Mouse (Mus musculus) bone marrow, adult 2 months (tissue): ENCODE measurements around the gene Gramd1b. TPM values are rescaled to one million over a fixed set of nuclear protein-coding genes. Genes with fewer than 3 reads are reported as not detected.

Experiments used
- H3K27ac ChIP-seq: fragments of 200-500 bp; 2 replicates; pipeline ENCODE4 v1.5.1; 2012; ENCODE audit warnings: low read depth, mild to moderate bottlenecking, control low read depth, inconsistent platforms, low read length; ENCODE audit not compliant: control insufficient read depth, poor library complexity, insufficient read depth
- H3K4me1 ChIP-seq: fragments of 200-500 bp; 2 replicates; pipeline ENCODE4 v1.6.1; 2011; ENCODE audit warnings: low read length; ENCODE audit not compliant: control insufficient read depth, insufficient read depth
- H3K4me3 ChIP-seq: fragments of 200-500 bp; replicated peaks from 2 replicates; pipeline ENCODE3; 2011; ENCODE audit warnings: mild to moderate bottlenecking, low read depth, low read length, control low read depth; ENCODE audit not compliant: control insufficient read depth
- CTCF ChIP-seq: fragments of 200-500 bp; IDR thresholded peaks from 2 replicates; pipeline ENCODE4 v1.5.1; 2011; ENCODE audit warnings: low read length, control low read depth; ENCODE audit not compliant: control insufficient read depth, insufficient read depth
- POLR2A ChIP-seq: fragments of 200-500 bp; IDR thresholded peaks from 2 replicates; pipeline ENCODE4 v1.6.1; 2011; ENCODE audit warnings: low read depth, mild to moderate bottlenecking, control low read depth, low read length, borderline replicate concordance; ENCODE audit not compliant: control insufficient read depth
- WGBS: fragments of 180-500 bp; shearing (Covaris S2); methylation state at CpG from one replicate; pipeline ENCODE4 v1.1.7; 2018; 5-methylcytosine and 5-hydroxymethylcytosine counted together
- polyA plus RNA-seq: library from polyadenylated mRNA; stranded (reverse); fragments of >200 nt; gene quantifications from 2 replicates; pipeline ENCODE4 v1.2.4, GENCODE M21; 2011; ENCODE audit warnings: low replicate concordance; ENCODE audit not compliant: missing spikeins, insufficient read depth, insufficient read length

Gramd1b gene
- polyA plus RNA-seq, 1 experiment, result 15.8 TPM

GRCm38 (mm10) chr9:40412931-40413330 lies 118.3 kb downstream of the Gramd1b start:
- no peak overlapping the region for H3K4me3 ChIP-seq
- no peak for TF ChIP-seq CTCF
- no peak for TF ChIP-seq POLR2A
- no peaks in the 10 kb centered on the region for H3K4me1 ChIP-seq
- 91% methylated on average over 14 of the region's 14 CpGs for WGBS
- H3K27ac ChIP-seq, result no peak overlapping the region

GRCm38 (mm10) chr9:40412246-40412645 lies 118.9 kb downstream of the Gramd1b start:
- no peak for TF ChIP-seq POLR2A
- TF ChIP-seq CTCF, result no peak
- Histone ChIP-seq H3K4me1 (no peaks in the 10 kb centered on the region), H3K27ac (no peak overlapping the region), H3K4me3 (no peak overlapping the region)
- WGBS, result 82% methylated on average over 4 of the region's 4 CpGs

GRCm38 (mm10) chr9:40410895-40411294 lies 120.3 kb downstream of the Gramd1b start:
- WGBS, result 84% methylated on average over 3 of the region's 3 CpGs
- H3K4me3 ChIP-seq, result no peak overlapping the region
- H3K4me1 ChIP-seq, result no peaks in the 10 kb centered on the region
- TF ChIP-seq CTCF (no peak), POLR2A (no peak)
- no peak overlapping the region for H3K27ac ChIP-seq

- no peak for TF ChIP-seq CTCF
- Histone ChIP-seq H3K27ac (no peak overlapping the region), H3K4me3 (no peak overlapping the region), H3K4me1 (no peaks in the 10 kb centered on the region)
- WGBS, result 80% methylated on average over 2 of the region's 2 CpGs
Measured at GRCm38 (mm10) chr9:40409071-40409470, 122.1 kb downstream of the Gramd1b start.

DNA sequence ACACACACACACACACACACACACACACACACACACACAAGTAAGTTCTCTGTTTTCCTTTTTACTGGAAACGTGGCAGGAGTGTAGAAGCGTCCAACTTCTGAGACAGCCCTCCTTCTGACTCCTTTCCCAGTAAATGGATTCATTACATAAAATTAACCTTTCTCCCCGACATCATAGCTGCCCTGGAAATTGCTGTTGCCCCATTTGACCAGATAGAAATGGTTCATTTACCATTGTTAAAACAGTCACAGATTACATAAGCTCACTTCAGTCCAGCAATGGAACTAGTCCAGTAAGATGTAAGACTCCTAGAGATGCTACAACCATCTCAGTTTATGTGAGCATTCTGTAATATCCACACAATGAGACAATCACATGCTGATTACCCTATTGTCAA lies 122.8 kb downstream of the Gramd1b start:
- Histone ChIP-seq H3K4me3 (no peak overlapping the region), H3K27ac (no peak overlapping the region), H3K4me1 (no peaks in the 10 kb centered on the region)
- 71% methylated on average over 3 of the region's 3 CpGs for WGBS
- TF ChIP-seq CTCF, result no peak
- TF ChIP-seq POLR2A, result no peak

GRCm38 (mm10) chr9:40407876-40408275 lies 123.3 kb downstream of the Gramd1b start:
- 76% methylated on average over 5 of the region's 5 CpGs for WGBS
- Histone ChIP-seq H3K4me1 (no peaks in the 10 kb centered on the region), H3K27ac (no peak overlapping the region), H3K4me3 (no peak overlapping the region)
- no peak for TF ChIP-seq POLR2A
- TF ChIP-seq CTCF, result no peak

DNA sequence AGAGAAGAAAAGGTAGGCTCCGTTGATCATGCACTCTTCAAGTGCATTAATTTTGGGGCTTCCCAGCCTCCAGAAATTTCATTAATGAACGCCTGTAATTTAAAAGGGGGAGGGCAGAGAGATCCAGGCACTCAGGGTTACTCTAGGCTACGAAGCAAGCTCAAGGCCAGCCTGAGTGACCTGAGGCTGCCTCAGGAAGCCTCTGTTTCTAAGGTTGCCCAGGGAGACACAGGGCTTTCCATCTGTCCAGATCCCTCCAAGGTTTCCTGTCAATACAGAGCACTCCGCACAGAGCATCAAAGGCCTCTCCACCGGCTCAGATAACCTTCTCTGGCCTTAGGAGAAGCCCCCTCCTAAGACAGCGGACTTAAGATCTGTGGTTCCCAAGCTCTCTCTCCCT lies 125.4 kb downstream of the Gramd1b start:
- no peak for TF ChIP-seq POLR2A
- no peak for TF ChIP-seq CTCF
- 84% methylated on average over 6 of the region's 6 CpGs for WGBS
- H3K4me3 ChIP-seq, result no peak overlapping the region
- peaks cover 1% of the 10 kb centered on the region; the same call in 1 of the 2 replicates for H3K4me1 ChIP-seq
- H3K27ac ChIP-seq, result no peak overlapping the region

GRCm38 (mm10) chr9:40405263-40405662 lies 125.9 kb downstream of the Gramd1b start:
- no peak for TF ChIP-seq CTCF
- TF ChIP-seq POLR2A, result no peak
- no peak overlapping the region for H3K27ac ChIP-seq
- H3K4me1 ChIP-seq, result peaks cover 1% of the 10 kb centered on the region; the same call in 1 of the 2 replicates
- no peak overlapping the region for H3K4me3 ChIP-seq
- 84% methylated on average over 5 of the region's 5 CpGs for WGBS

DNA sequence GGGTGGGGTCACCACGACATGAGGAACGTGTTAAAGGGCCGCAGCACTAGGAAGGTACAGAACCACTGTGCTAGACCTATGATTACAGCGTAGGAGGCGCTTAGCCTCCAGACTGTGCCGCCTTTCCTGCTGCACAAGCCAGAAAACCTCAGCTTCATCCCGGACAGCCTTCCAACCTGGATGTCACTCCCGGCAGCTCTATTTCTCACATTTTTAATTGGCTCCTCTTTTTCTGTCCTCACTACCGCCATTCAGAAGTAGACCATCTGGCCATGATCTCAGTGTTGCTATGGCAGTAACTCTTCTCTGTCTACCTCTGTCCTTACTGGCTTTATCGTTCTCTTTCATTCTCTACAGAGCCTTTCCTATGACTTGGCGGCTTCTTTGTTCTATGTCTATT lies 126.5 kb downstream of the Gramd1b start:
- no peak overlapping the region for H3K4me3 ChIP-seq
- TF ChIP-seq POLR2A, result no peak
- no peak for TF ChIP-seq CTCF
- WGBS, result 88% methylated on average over 11 of the region's 11 CpGs

More for the DNA sequence above, 126.5 kb downstream of the Gramd1b start:
- Histone ChIP-seq H3K27ac (no peak overlapping the region), H3K4me1 (peaks cover 1% of the 10 kb centered on the region; the same call in 1 of the 2 replicates)
